Mouse (Mus musculus) midbrain, postnatal 0 days (tissue): ENCODE measurements around the gene Sema7a. TPM values are rescaled to one million over a fixed set of nuclear protein-coding genes. Genes with fewer than 3 reads are reported as not detected.
A peak's percentile ranks its signal among the peaks of the same experiment; 100 is the strongest.

Experiments
- ATAC-seq: fragments of 200-750 bp; cut with Nextera tagmentation; 2 replicates; pipeline ENCODE4 v1.8.0; 2017; ENCODE audit warnings: moderate number of reproducible peaks, mild to moderate bottlenecking, moderate TSS enrichment, moderate library complexity; ENCODE audit not compliant: low FRiP score
- DNase-seq: peaks from one replicate; pipeline ENCODE4 v3.0.0-alpha.2; 2015; ENCODE audit warnings: low spot score
- H3K27ac ChIP-seq: fragments of 300-500 bp; sonication (generic); 2 replicates; pipeline ENCODE4 v1.5.1; 2014; ENCODE audit warnings: low read depth, mild to moderate bottlenecking, low read length, mixed read lengths
- H3K27me3 ChIP-seq: fragments of 300-500 bp; sonication (generic); 2 replicates; pipeline ENCODE4 v1.6.1; 2014; ENCODE audit warnings: low read length, control low read depth, mixed read lengths; ENCODE audit not compliant: insufficient read depth
- H3K36me3 ChIP-seq: fragments of 300-500 bp; sonication (generic); 2 replicates; pipeline ENCODE4 v1.6.1; 2014; ENCODE audit warnings: low read length, control low read depth, mixed read lengths; ENCODE audit not compliant: insufficient read depth
- H3K4me1 ChIP-seq: fragments of 300-500 bp; sonication (generic); 2 replicates; pipeline ENCODE4 v1.6.1; 2014; ENCODE audit warnings: mild to moderate bottlenecking, control low read depth, antibody characterized with exemption, low read length, mixed read lengths; ENCODE audit not compliant: insufficient read depth
- H3K4me2 ChIP-seq: fragments of 300-500 bp; sonication (generic); 2 replicates; pipeline ENCODE4 v1.6.1; 2014; ENCODE audit warnings: low read depth, mild to moderate bottlenecking, low read length, mixed read lengths; ENCODE audit not compliant: poor library complexity, severe bottlenecking
- H3K4me3 ChIP-seq: fragments of 300-500 bp; sonication (generic); 2 replicates; pipeline ENCODE4 v1.5.1; 2014; ENCODE audit warnings: low read depth, mild to moderate bottlenecking, low read length, moderate library complexity
- H3K9ac ChIP-seq: fragments of 300-500 bp; sonication (generic); replicated peaks from 2 replicates; pipeline ENCODE4 v1.6.1; 2014; ENCODE audit warnings: mild to moderate bottlenecking, low read length, moderate library complexity, mixed read lengths; ENCODE audit not compliant: poor library complexity, severe bottlenecking
- H3K9me3 ChIP-seq: fragments of 300-500 bp; sonication (generic); 2 replicates; pipeline ENCODE4 v1.6.1; 2016; ENCODE audit warnings: low read length, control low read depth
- CTCF ChIP-seq: IDR thresholded peaks from 2 replicates; pipeline ENCODE4 v1.5.1; 2016; ENCODE audit warnings: antibody characterized with exemption, mild to moderate bottlenecking
- WGBS: fragments of 180-500 bp; shearing (Covaris S2); extraction: QIAGEN DNeasy Blood & Tissue Kit; methylation state at CpG from one replicate; pipeline ENCODE4 v1.1.7; 2014; 5-methylcytosine and 5-hydroxymethylcytosine counted together
- polyA plus RNA-seq: library from polyadenylated mRNA; unstranded; fragments of >200 nt; fragmentation: Nextera tagmentation; extraction: Ambion mirVana; gene quantifications from 2 replicates; pipeline ENCODE4 v1.2.1, GENCODE M21; 2015
- total RNA-seq: library from RNA; depleted of rRNA; stranded (reverse); fragments of >200 nt; gene quantifications from 2 replicates; pipeline ENCODE4 v1.2.3, GENCODE M21; 2014

The Sema7a gene
- total and polyA plus RNA-seq, 2 experiments from 2014 or later = 3.2 to 49.5 TPM

DNA sequence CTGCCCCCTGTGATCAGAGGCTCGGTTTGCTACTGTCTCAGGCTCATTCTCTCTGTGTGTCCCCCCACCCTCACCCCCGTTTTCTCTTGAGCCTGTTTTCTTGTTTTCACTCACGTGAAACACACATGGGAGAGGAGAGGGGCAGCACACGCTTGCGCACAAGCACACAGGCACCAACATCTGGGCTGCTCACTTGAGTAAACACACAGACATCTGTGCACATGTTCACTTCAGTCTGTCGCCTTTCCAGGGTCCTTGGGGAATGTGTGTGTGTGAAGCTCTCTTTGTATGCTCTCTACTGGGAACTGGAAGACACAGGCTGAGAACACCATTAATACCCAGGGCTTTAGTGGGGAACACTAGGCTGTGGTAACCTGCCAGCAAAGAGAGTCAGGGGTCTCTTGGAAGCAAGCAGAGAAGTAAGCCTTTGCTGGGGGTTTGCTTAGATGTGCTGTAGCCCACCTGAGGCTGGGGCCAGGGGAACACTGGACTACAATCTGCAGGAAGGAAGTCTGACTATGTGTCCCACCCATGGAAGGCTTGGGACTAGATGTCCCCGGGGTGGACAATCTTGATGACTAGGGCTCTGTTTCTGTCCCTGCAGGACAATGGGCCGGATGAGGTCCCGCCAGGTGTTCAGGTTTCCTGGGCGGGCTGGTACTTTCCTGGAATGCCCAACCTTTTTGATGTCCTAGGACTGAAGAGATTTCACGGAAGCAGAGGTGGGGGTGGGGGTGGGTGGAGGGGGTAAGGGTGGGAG is 30.0 kb downstream of the Sema7a start:
- no peak for TF ChIP-seq CTCF
- DNase-seq = peak; percentile 26
- H3K27ac ChIP-seq = no peak overlapping the region
- H3K4me3 ChIP-seq = no peak overlapping the region
- no peaks in the 10 kb centered on the region for H3K27me3 ChIP-seq
- no peaks in the 10 kb centered on the region for H3K9me3 ChIP-seq
- no peak for ATAC-seq
- H3K36me3 ChIP-seq = no peaks in the 10 kb centered on the region
- H3K4me1 ChIP-seq = no peaks in the 10 kb centered on the region
- no peak overlapping the region for H3K4me2 ChIP-seq
- H3K9ac ChIP-seq = no peak overlapping the region
- WGBS = 82% methylated on average over 11 of the region's 11 CpGs

DNA sequence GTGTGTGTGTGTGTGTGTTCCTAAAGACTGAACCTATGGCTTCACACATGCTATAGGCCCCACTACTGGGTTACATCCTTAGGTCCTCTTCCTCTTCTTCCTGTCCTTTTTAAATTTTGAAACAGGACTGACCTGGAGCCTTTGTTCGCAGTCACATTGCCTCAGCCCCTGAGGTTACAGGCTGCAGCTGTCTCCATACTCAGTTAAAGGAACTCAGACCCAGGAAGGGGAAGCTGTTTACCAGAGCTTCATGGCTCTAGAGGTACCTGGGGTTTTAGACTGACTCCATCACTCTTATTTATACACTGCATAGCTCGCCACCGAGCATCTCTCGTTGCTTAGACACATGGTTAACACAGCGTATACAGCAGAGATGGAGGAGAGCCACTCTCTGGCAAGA is 31.5 kb downstream of the Sema7a start:
- WGBS = 85% methylated on average over 5 of the region's 5 CpGs
- ATAC-seq (no peak), DNase-seq (no peak)
- Histone ChIP-seq H3K4me1 (no peaks in the 10 kb centered on the region), H3K36me3 (no peaks in the 10 kb centered on the region), H3K4me3 (no peak overlapping the region), H3K27me3 (no peaks in the 10 kb centered on the region), H3K9ac (no peak overlapping the region), H3K27ac (no peak overlapping the region), H3K4me2 (no peak overlapping the region), H3K9me3 (no peaks in the 10 kb centered on the region)
- no peak for TF ChIP-seq CTCF

- H3K4me3 ChIP-seq = no peak overlapping the region
- no peak overlapping the region for H3K4me2 ChIP-seq
- DNase-seq = no peak
- H3K4me1 ChIP-seq = no peaks in the 10 kb centered on the region
- H3K27ac ChIP-seq = no peak overlapping the region
- no peak for ATAC-seq
- H3K9ac ChIP-seq = no peak overlapping the region
- H3K9me3 ChIP-seq = no peaks in the 10 kb centered on the region
- 72% methylated on average over 9 of the region's 9 CpGs for WGBS
- H3K36me3 ChIP-seq = no peaks in the 10 kb centered on the region
- no peak for TF ChIP-seq CTCF
- no peaks in the 10 kb centered on the region for H3K27me3 ChIP-seq
Observed at GRCm38 (mm10) chr9:57972141-57972591, 32.3 kb downstream of the Sema7a start.

DNA sequence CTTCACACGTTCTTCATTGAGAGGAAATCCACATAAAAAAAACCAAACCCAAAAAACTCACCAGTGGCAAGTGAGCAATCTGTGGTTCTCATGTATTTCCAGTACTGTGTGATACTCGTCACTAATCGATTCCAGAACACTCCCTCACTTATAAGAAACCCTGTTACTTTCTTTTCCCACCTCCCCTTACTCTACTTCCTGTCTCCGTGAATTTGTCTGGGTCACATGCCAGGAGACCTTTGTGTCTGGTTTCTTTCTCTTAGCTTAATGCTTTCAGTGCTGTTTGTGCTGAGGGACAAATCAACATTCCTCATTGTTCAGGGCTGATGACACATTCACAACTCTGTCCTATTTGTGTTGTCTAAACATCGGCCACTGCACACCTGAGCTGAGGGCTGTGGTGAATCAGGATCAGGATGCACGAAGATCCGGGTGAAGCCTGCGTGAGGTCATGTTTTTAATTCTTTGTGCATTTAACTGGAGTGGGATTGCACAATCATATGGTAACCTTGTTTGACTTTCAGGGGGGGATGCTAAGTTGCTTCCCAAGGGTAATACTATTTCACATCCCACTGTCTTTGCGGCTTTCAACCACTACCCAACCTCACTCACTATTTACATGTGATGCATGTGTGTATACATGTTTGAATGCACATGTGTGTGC is 33.0 kb downstream of the Sema7a start:
- Histone ChIP-seq H3K4me1 (no peaks in the 10 kb centered on the region), H3K4me3 (no peak overlapping the region), H3K9ac (no peak overlapping the region), H3K27me3 (no peaks in the 10 kb centered on the region), H3K4me2 (no peak overlapping the region), H3K27ac (no peak overlapping the region), H3K36me3 (no peaks in the 10 kb centered on the region), H3K9me3 (no peaks in the 10 kb centered on the region)
- TF ChIP-seq CTCF = no peak
- WGBS = 77% methylated on average over 9 of the region's 9 CpGs
- ATAC-seq = no peak
- no peak for DNase-seq

- Histone ChIP-seq H3K27ac (no peak overlapping the region), H3K4me3 (no peak overlapping the region), H3K9ac (no peak overlapping the region), H3K27me3 (no peaks in the 10 kb centered on the region), H3K9me3 (no peaks in the 10 kb centered on the region), H3K4me1 (no peaks in the 10 kb centered on the region), H3K4me2 (no peak overlapping the region), H3K36me3 (no peaks in the 10 kb centered on the region)
- TF ChIP-seq CTCF = no peak
- no peak for DNase-seq
- no peak for ATAC-seq
- WGBS = 88% methylated on average over 6 of the region's 6 CpGs
Observed at GRCm38 (mm10) chr9:57973440-57974066, 33.6 kb downstream of the Sema7a start.

DNA sequence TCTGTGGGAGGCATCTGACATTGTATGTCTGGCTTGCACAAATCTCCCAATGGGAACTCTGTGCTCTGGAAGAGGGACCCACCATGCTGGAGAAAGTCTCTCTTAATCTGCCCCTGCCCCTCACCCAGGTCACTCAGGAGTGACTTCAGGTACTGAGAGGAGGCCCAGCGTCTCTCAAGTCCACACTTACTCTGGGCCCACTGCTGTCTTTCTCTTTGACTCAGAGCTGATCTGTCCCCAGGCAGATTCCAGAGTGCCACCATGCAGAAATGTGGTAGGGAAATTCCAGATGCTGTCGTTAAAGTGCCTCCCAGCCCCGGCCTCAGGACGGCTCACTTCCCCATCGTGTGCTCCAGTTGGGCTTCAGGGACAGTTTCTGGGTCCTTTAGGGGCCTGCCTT is 34.3 kb downstream of the Sema7a start:
- Histone ChIP-seq H3K9ac (no peak overlapping the region), H3K4me3 (no peak overlapping the region), H3K27ac (no peak overlapping the region), H3K36me3 (no peaks in the 10 kb centered on the region), H3K4me2 (no peak overlapping the region), H3K4me1 (no peaks in the 10 kb centered on the region), H3K27me3 (no peaks in the 10 kb centered on the region), H3K9me3 (no peaks in the 10 kb centered on the region)
- TF ChIP-seq CTCF = no peak
- WGBS = 76% methylated on average over 5 of the region's 5 CpGs
- DNase-seq (no peak), ATAC-seq (no peak)
